Mouse (Mus musculus) CH12.LX (cell line): ENCODE data around the gene Dis3l. TPM values are rescaled to one million over a fixed set of nuclear protein-coding genes. Genes with fewer than 3 reads are reported as not detected.

Experiments used
- DNase-seq: peaks from one replicate; pipeline ENCODE4 v3.0.0-alpha.2; 2013; ENCODE audit errors: extremely low read depth
- H3K27ac ChIP-seq: 2 replicates; pipeline ENCODE4 v1.5.1; 2012; ENCODE audit warnings: low read depth, mild to moderate bottlenecking, control low read depth, moderate library complexity; ENCODE audit not compliant: insufficient read depth
- H3K27me3 ChIP-seq: replicated peaks from 2 replicates; pipeline ENCODE3; 2012; ENCODE audit warnings: inconsistent platforms
- H3K36me3 ChIP-seq, 2 experiments: replicated peaks in 1 of 2; 2 replicates each; pipeline versions ENCODE3 to v1.6.1; 2012; ENCODE audit warnings: inconsistent platforms in 1 of 2, low read length in 1 of 2, mild to moderate bottlenecking in 1 of 2, mixed read lengths in 1 of 2, moderate library complexity in 1 of 2; ENCODE audit not compliant: control insufficient read depth in 1 of 2, insufficient read depth in 1 of 2
- H3K4me1 ChIP-seq, 2 experiments: 2 replicates each; pipeline ENCODE4 v1.6.1; 2012; ENCODE audit warnings: inconsistent platforms in 1 of 2, moderate library complexity in 1 of 2; ENCODE audit not compliant: insufficient read depth in 2 of 2, control insufficient read depth in 1 of 2
- H3K4me2 ChIP-seq: 2 replicates; pipeline ENCODE4 v1.6.1; 2012; ENCODE audit warnings: low read depth, mild to moderate bottlenecking, control low read depth; ENCODE audit not compliant: poor library complexity, insufficient read depth, severe bottlenecking
- H3K4me3 ChIP-seq, 3 experiments: fragments of 150-350 bp in 1 of 3; sonication (generic) in 1 of 3; replicated peaks in 1 of 3; 2 replicates each; pipeline versions ENCODE3 to v1.5.1; 2011 to 2012; ENCODE audit warnings: low read depth in 2 of 3, low read length in 2 of 3, mild to moderate bottlenecking in 2 of 3, moderate library complexity in 2 of 3, control low read depth in 1 of 3, improper control_type of control experiment in 1 of 3, inconsistent platforms in 1 of 3, mixed read lengths in 1 of 3; ENCODE audit not compliant: poor library complexity in 1 of 3
- H3K79me2 ChIP-seq: replicated peaks from 2 replicates; pipeline ENCODE4 v1.6.1; 2012; ENCODE audit warnings: mild to moderate bottlenecking, moderate library complexity; ENCODE audit not compliant: control insufficient read depth, poor library complexity, insufficient read depth, severe bottlenecking; ENCODE audit errors: extremely low read depth
- H3K9ac ChIP-seq: 2 replicates; pipeline ENCODE4 v1.6.1; 2012; ENCODE audit warnings: low read depth, mild to moderate bottlenecking, control low read depth, moderate library complexity; ENCODE audit not compliant: insufficient read depth
- H3K9me3 ChIP-seq: replicated peaks from 2 replicates; pipeline ENCODE3; 2012; ENCODE audit warnings: low read length, inconsistent platforms, mixed read lengths
- BHLHE40 ChIP-seq: IDR thresholded peaks from 2 replicates; pipeline ENCODE4 v1.6.1; 2011; ENCODE audit warnings: mild to moderate bottlenecking, low read depth, low read length, improper control_type of control experiment
- CTCF ChIP-seq, 2 experiments: IDR thresholded peaks in 1 of 2; conservative IDR thresholded peaks in 1 of 2; 2 replicates each; pipeline ENCODE4 v1.5.1; 2011 to 2012; ENCODE audit warnings: low read depth in 2 of 2, low read length in 2 of 2, improper control_type of control experiment in 1 of 2, inconsistent platforms in 1 of 2, mild to moderate bottlenecking in 1 of 2, moderate library complexity in 1 of 2
- EP300 ChIP-seq: IDR thresholded peaks from 2 replicates; pipeline ENCODE4 v1.6.1; 2011; ENCODE audit warnings: low read length, improper control_type of control experiment
- JUN ChIP-seq: IDR thresholded peaks from 2 replicates; pipeline ENCODE4 v1.6.1; 2011; ENCODE audit warnings: low read depth, mild to moderate bottlenecking, low read length, improper control_type of control experiment, moderate library complexity; ENCODE audit not compliant: insufficient read depth
- KAT2A ChIP-seq: IDR thresholded peaks from 2 replicates; pipeline ENCODE4 v1.6.1; 2012; ENCODE audit warnings: low read length, improper control_type of control experiment, inconsistent platforms; ENCODE audit not compliant: insufficient replicate concordance
- MAFK ChIP-seq: IDR thresholded peaks from 2 replicates; pipeline ENCODE4 v1.6.1; 2011; ENCODE audit warnings: low read length, improper control_type of control experiment; ENCODE audit not compliant: insufficient replicate concordance
- MAZ ChIP-seq: IDR thresholded peaks from 2 replicates; pipeline ENCODE4 v1.6.1; 2012; ENCODE audit warnings: low read depth, mild to moderate bottlenecking, inconsistent platforms, low read length, improper control_type of control experiment, moderate library complexity
- MYC ChIP-seq: IDR thresholded peaks from 2 replicates; pipeline ENCODE4 v1.6.1; 2011; ENCODE audit warnings: low read depth, mild to moderate bottlenecking, improper control_type of control experiment, low read length
- RAD21 ChIP-seq: IDR thresholded peaks from 2 replicates; pipeline ENCODE4 v1.6.1; 2011; ENCODE audit warnings: low read depth, mild to moderate bottlenecking, low read length, improper control_type of control experiment, moderate library complexity
- SIN3A ChIP-seq: IDR thresholded peaks from 2 replicates; pipeline ENCODE4 v1.6.1; 2012; ENCODE audit warnings: low read length, improper control_type of control experiment, inconsistent platforms
- TBP ChIP-seq: conservative IDR thresholded peaks from 2 replicates; pipeline ENCODE4 v1.6.1; 2011; ENCODE audit warnings: low read depth, low read length, improper control_type of control experiment
- USF1 ChIP-seq: IDR thresholded peaks from 2 replicates; pipeline ENCODE4 v1.6.1; 2014; ENCODE audit warnings: low read depth, mild to moderate bottlenecking, inconsistent platforms, low read length, improper control_type of control experiment
- ZKSCAN1 ChIP-seq: IDR thresholded peaks from 2 replicates; pipeline ENCODE4 v1.6.1; 2012; ENCODE audit warnings: low read depth, inconsistent platforms, low read length, improper control_type of control experiment, borderline replicate concordance
- dilution Hi-C: fragments of 300-500 bp; cut with MboI; formaldehyde crosslinking; loops from 2 replicates; pipeline ENCODE4 v1.14.3; 2020; ENCODE audit warnings: low sequenced_read_pairs; ENCODE audit not compliant: extremely low pct_unique_long_range_greater_than_20kb, extremely low pct_ligation_motif_present
- in situ Hi-C: fragments of 300-500 bp; cut with MboI; formaldehyde crosslinking; loops from 3 replicates; pipeline ENCODE4 v1.14.3; 2019; ENCODE audit warnings: low sequenced_read_pairs, low pct_ligation_motif_present, low pct_unique_long_range_greater_than_20kb, mixed read lengths
- polyA plus RNA-seq: library from polyadenylated mRNA; unstranded; fragments of >175 nt; gene quantifications from 2 replicates; pipeline ENCODE4 v1.2.1, GENCODE M21; 2012; ENCODE audit warnings: low read depth; ENCODE audit not compliant: insufficient read length
- total RNA-seq, 2 experiments: library from RNA; depleted of rRNA; stranded (reverse); fragments of 300-350 nt in 1 of 2; fragments of >200 nt in 1 of 2; gene quantifications; 2 replicates each; pipeline ENCODE4 v1.2.3; 2012 to 2014

Gene Dis3l
- total and polyA plus RNA-seq, 3 experiments = 6.6 to 9.6 (median 8.8) TPM

- in situ Hi-C loops = loop anchor here (25.0 kb wide), 1 partner anchor 613 kb away; no protein-coding TSS in a partner anchor
- H3K4me2 ChIP-seq = no peak overlapping the region
- H3K36me3 ChIP-seq = peaks cover 49 to 86% of the 10 kb centered on the region in 2 experiments
- no peaks in the 10 kb centered on the region for H3K27me3 ChIP-seq
- no peak overlapping the region for H3K4me3 ChIP-seq
- no peak for DNase-seq
- H3K9me3 ChIP-seq = no peaks in the 10 kb centered on the region
- dilution Hi-C loops = no loop called here
- no peak overlapping the region for H3K9ac ChIP-seq
- no peak overlapping the region for H3K27ac ChIP-seq
- no peaks in the 10 kb centered on the region for H3K4me1 ChIP-seq
- no peaks in the 10 kb centered on the region for H3K79me2 ChIP-seq
- TF ChIP-seq BHLHE40 (no peak), CTCF (conservative IDR thresholded peaks at IDR 0.05 in 1 of 2, IDR thresholded peaks at IDR 0.05 in 1 of 2; ENCODE audit: low read depth in 2 of 2, low read length in 2 of 2) (no peak), RAD21 (no peak), MAZ (no peak), ZKSCAN1 (no peak), EP300 (no peak), MYC (no peak), TBP (no peak), MAFK (no peak), KAT2A (no peak)
Observed at GRCm38 (mm10) chr9:64323976-64324375, 17.1 kb downstream of the Dis3l start.

GRCm38 (mm10) chr9:64316986-64317385 lies 24.1 kb downstream of the Dis3l start:
- Histone ChIP-seq H3K9ac (no peak overlapping the region), H3K27ac (no peak overlapping the region), H3K36me3 (peaks cover 35 to 77% of the 10 kb centered on the region in 2 experiments), H3K27me3 (no peaks in the 10 kb centered on the region), H3K4me2 (no peak overlapping the region), H3K9me3 (no peaks in the 10 kb centered on the region), H3K79me2 (no peaks in the 10 kb centered on the region), H3K4me1 (no peaks in the 10 kb centered on the region), H3K4me3 (no peak overlapping the region)
- dilution Hi-C loops = no loop called here
- TF ChIP-seq BHLHE40 = no peak
- no peak for TF ChIP-seq SIN3A
- TF ChIP-seq USF1 = no peak
- no peak for TF ChIP-seq CTCF (conservative IDR thresholded peaks at IDR 0.05 in 1 of 2, IDR thresholded peaks at IDR 0.05 in 1 of 2; ENCODE audit: low read depth in 2 of 2, low read length in 2 of 2)
- DNase-seq = no peak
- in situ Hi-C loops = loop anchor here (25.0 kb wide), 1 partner anchor 620 kb away; no protein-coding TSS in a partner anchor

GRCm38 (mm10) chr9:64314696-64315095 lies 26.4 kb downstream of the Dis3l start:
- Histone ChIP-seq H3K4me1 (no peaks in the 10 kb centered on the region), H3K4me2 (no peak overlapping the region), H3K27me3 (no peaks in the 10 kb centered on the region), H3K4me3 (no peak overlapping the region), H3K27ac (no peak overlapping the region), H3K79me2 (no peaks in the 10 kb centered on the region), H3K36me3 (peaks cover 22 to 72% of the 10 kb centered on the region in 2 experiments), H3K9me3 (no peaks in the 10 kb centered on the region), H3K9ac (no peak overlapping the region)
- dilution Hi-C loops (no loop called here), in situ Hi-C loops (loop anchor here (25.0 kb wide), 1 partner anchor 623 kb away; no protein-coding TSS in a partner anchor)
- DNase-seq = no peak
- no peak for TF ChIP-seq JUN
- TF ChIP-seq MAFK = no peak
